Mouse (Mus musculus): ENCODE measurements at regions not wholly inside any gene's neighbourhood (a gene's known extent, or its start where the extent isn't known, plus 50 kb on each side); places are given as distances from the start of the nearest gene placed in this dataset.

- peaks cover 10% of the 10 kb centered on the region; the same call in 1 of the 2 replicates for H3K4me1 ChIP-seq (ENCODE audit: control insufficient read depth, insufficient read depth, low read length)
- H3K27ac ChIP-seq (replicated peaks; ENCODE audit: insufficient read depth, low read depth, low read length): peak overlapping the region; percentile 62
- H3K27me3 ChIP-seq (ENCODE audit: control insufficient read depth, insufficient read depth, low read length): no peaks in the 10 kb centered on the region
- H3K4me3 ChIP-seq (ENCODE audit: insufficient read depth, low read depth, low read length): peak overlapping the region; percentile 53
- WGBS: 7% methylated on average over 16 of the region's 16 CpGs
- H3K79me2 ChIP-seq (ENCODE audit: control insufficient read depth, insufficient read depth, low read length): no peaks in the 10 kb centered on the region
- TF ChIP-seq POLR2A (IDR thresholded peaks at IDR 0.05; ENCODE audit: extremely low read depth, insufficient read depth, low read length): no peak
- TF ChIP-seq CTCF (IDR thresholded peaks at IDR 0.05; ENCODE audit: low read depth, low read length): no peak
- H3K9ac ChIP-seq (ENCODE audit: low read depth, low read length): peak overlapping the region; percentile 46
- peak; percentile 86 for DNase-seq (ENCODE audit: extremely low read depth, low read depth, low spot score)
- no peaks in the 10 kb centered on the region for H3K36me3 ChIP-seq (ENCODE audit: control insufficient read depth, insufficient read depth, low read length)
Observed at GRCm38 (mm10) chr11:117599049-117599787, 54.9 kb upstream of the Tnrc6c start.

GRCm38 (mm10) chr11:117599788-117600263 is 54.3 kb upstream of the Tnrc6c start:
- Histone ChIP-seq H3K4me3 (ENCODE audit: insufficient read depth, low read depth, low read length) (no peak overlapping the region), H3K4me1 (ENCODE audit: control insufficient read depth, insufficient read depth, low read length) (peaks cover 10% of the 10 kb centered on the region; the same call in 1 of the 2 replicates), H3K27me3 (ENCODE audit: control insufficient read depth, insufficient read depth, low read length) (no peaks in the 10 kb centered on the region), H3K9ac (ENCODE audit: low read depth, low read length) (peak overlapping the region; percentile 4; the same call in 1 of the 2 replicates), H3K36me3 (ENCODE audit: control insufficient read depth, insufficient read depth, low read length) (no peaks in the 10 kb centered on the region), H3K79me2 (ENCODE audit: control insufficient read depth, insufficient read depth, low read length) (no peaks in the 10 kb centered on the region), H3K27ac (replicated peaks; ENCODE audit: insufficient read depth, low read depth, low read length) (peak overlapping the region; percentile 20; the same call in 1 of the 2 replicates)
- TF ChIP-seq CTCF (IDR thresholded peaks at IDR 0.05; ENCODE audit: low read depth, low read length) (no peak), POLR2A (IDR thresholded peaks at IDR 0.05; ENCODE audit: extremely low read depth, insufficient read depth, low read length) (no peak)
- 30% methylated on average over 14 of the region's 14 CpGs for WGBS
- DNase-seq (ENCODE audit: extremely low read depth, low read depth, low spot score): peak; percentile 63

DNA sequence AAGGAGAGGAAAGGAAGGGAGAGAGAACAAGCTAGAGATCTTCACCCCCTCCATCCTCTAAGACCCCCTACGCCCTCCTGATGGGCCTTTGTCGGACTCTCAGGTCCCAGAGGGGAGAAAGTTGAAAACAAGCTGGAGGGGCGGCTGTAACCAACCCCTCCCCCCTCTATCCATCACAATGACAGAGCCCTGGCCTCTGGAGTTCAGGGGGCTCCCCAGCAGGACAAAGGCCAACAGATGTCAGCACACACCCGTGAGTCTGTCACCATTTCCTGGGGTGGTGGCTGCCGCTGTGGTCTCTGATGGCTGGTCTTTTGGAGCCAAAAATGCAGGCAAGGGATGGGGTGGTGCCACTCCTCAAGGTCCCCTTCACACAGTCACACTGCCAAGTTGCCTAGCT is 52.9 kb upstream of the Tnrc6c start:
- Histone ChIP-seq H3K36me3 (ENCODE audit: control insufficient read depth, insufficient read depth, low read length) (no peaks in the 10 kb centered on the region), H3K27ac (replicated peaks; ENCODE audit: insufficient read depth, low read depth, low read length) (no peak overlapping the region), H3K9ac (ENCODE audit: low read depth, low read length) (no peak overlapping the region), H3K4me1 (ENCODE audit: control insufficient read depth, insufficient read depth, low read length) (peaks cover 8% of the 10 kb centered on the region; the same call in 1 of the 2 replicates), H3K79me2 (ENCODE audit: control insufficient read depth, insufficient read depth, low read length) (no peaks in the 10 kb centered on the region), H3K27me3 (ENCODE audit: control insufficient read depth, insufficient read depth, low read length) (no peaks in the 10 kb centered on the region), H3K4me3 (ENCODE audit: insufficient read depth, low read depth, low read length) (no peak overlapping the region)
- WGBS: 61% methylated on average over 5 of the region's 5 CpGs
- TF ChIP-seq POLR2A (IDR thresholded peaks at IDR 0.05; ENCODE audit: extremely low read depth, insufficient read depth, low read length): no peak
- no peak for TF ChIP-seq CTCF (IDR thresholded peaks at IDR 0.05; ENCODE audit: low read depth, low read length)
- no peak for DNase-seq (ENCODE audit: extremely low read depth, low read depth, low spot score)

- Histone ChIP-seq H3K4me3 (ENCODE audit: insufficient read depth, low read depth, low read length) (no peak overlapping the region), H3K36me3 (ENCODE audit: control insufficient read depth, insufficient read depth, low read length) (no peaks in the 10 kb centered on the region), H3K27ac (replicated peaks; ENCODE audit: insufficient read depth, low read depth, low read length) (no peak overlapping the region), H3K9ac (ENCODE audit: low read depth, low read length) (no peak overlapping the region), H3K27me3 (ENCODE audit: control insufficient read depth, insufficient read depth, low read length) (no peaks in the 10 kb centered on the region), H3K79me2 (ENCODE audit: control insufficient read depth, insufficient read depth, low read length) (no peaks in the 10 kb centered on the region), H3K4me1 (ENCODE audit: control insufficient read depth, insufficient read depth, low read length) (no peaks in the 10 kb centered on the region)
- no peak for DNase-seq (ENCODE audit: extremely low read depth, low read depth, low spot score)
- WGBS: 55% methylated on average over 2 of the region's 2 CpGs
- TF ChIP-seq CTCF (IDR thresholded peaks at IDR 0.05; ENCODE audit: low read depth, low read length): no peak
- TF ChIP-seq POLR2A (IDR thresholded peaks at IDR 0.05; ENCODE audit: extremely low read depth, insufficient read depth, low read length): no peak
Observed at GRCm38 (mm10) chr11:117604019-117604418, 50.1 kb upstream of the Tnrc6c start.
